Mouse (Mus musculus): Measurements from ENCODE around the gene Cdk10.

The Cdk10 gene

DNA sequence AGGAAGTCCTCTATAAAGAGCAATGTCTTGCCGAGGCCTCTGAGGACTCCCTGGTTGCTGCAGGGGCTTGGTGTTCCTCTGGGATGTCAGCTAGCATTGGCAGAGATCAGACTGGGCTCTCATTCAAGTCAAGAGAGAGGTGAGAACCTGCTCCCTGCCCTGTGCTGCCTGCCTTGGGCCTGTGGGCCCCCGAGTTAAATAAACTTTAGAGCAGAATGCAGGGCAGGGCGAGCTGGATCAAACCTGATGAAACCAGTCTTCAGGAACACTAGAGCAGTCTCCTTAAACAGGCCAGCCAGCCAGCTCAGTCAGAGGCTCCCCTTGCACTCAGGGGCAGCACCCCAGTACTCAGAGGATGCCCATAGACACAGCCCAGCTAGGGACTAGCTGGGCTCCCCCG is 47.3 kb downstream of the Cdk10 start:
- no peak for DNase-seq (ENCODE audit: low spot score)

DNA sequence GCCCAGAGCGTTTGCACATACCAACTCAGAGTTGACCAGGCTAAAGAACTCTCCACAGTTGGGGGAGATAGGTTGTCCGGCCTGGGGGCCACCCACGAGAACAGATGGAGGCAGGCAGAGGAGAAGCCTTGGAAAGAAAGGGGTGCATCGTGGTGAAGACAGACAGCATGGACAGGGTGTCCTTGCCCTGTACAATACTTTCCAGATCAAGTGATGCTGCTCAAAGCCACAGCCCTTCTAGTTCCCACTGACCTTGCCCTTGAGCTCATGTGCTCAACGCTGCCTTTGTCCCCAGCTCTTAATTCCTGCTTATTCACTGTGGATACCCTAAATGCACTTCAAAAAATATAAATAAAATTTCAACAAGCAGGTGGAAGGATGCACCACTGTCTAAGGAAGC is 49.8 kb downstream of the Cdk10 start:
- DNase-seq (ENCODE audit: low spot score), result no peak

DNA sequence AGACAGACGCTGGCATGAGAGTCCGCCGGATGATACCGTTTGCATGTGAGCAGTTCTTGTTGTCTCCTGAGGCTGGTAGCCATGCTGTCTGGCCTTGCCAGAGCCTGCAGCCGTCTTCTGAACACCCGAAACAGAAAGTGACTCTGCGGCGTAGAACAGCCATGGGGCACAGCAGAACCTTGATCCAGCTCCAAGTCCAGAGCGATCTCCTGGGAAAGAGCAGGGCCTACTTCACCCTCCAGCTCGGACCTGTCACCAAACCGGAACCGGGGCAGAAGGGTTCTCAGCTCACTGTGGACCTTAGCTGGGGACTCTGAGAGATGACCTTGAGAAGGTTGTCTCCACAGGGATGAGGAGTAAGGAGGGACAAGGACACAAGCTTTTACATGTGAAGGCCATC is 50.5 kb downstream of the Cdk10 start:
- no peak for DNase-seq (ENCODE audit: low spot score)

DNA sequence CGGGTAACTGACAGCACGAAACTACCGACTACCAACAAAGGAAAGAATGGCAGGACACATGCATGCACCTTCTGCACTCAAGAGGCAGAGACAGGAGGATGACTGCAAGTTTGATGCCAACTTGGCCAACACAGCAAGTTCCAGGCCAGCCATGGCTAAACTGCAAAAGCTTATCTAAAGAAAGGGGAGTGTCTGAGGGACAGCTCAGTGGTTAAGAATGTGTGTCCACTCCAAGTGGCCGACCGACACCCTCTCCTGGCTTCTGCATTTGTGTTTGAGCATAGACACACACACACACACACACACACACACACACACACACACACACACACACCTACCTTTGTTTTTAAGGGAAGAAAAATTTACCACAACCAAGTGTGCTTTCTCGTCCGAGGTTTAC is 53.8 kb downstream of the Cdk10 start:
- DNase-seq (ENCODE audit: low spot score), result no peak

DNA sequence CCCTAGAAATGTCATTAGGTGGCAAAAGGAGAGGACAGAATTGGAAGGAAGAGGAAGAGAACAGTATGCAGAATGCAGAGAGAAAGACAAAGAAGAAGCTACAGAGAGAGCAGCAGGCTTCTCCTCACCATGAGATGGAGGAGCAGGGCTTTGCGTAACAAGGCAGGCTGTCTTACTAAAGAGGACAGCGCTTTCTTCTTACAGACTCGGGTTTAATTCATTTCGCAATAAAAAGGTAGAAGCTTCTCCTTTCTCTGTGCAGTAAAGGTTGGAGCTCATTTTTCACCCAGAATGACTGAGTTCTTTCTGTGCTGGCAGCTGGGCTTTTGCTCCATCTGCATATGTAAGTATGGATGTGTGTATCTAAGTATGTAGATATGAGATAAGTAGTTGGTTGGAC is 55.2 kb downstream of the Cdk10 start:
- no peak for DNase-seq (ENCODE audit: low spot score)

DNA sequence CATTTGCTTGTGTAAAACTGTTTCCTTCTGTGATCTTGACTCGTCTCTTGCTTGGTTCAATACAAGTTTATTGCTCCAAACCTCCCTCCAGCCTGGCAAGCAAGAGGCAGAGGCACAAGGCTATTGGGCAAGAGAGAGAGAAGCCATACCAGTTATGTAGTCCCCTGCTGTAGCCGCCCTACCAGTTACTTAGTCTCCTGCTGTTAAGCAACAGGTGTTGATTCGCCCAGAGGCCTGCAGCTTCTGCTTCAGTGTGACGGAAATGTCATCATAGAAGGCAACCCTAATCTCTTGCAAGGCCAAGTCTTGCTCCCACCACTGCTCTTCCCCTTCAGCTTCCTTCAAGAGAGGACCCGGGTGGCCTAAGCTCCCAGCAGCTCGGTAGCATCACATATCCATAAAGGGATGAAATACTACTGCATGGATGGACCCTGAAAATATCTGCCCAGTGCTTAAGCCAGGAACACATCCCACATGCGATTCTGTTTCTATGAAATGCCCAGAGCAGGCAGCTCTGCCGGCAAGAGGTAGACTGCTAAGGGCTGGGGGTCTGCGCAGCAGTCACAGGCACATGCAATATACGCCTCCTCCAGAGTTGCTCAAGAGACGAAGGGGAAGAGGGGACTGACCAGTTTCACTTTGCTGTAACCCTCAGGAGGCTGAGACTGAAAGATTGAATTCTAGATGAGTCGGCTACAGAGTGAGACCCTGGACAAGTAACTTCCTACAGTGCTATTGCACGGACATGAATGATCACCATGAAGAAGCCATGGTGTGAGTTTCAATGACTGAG is 55.9 kb downstream of the Cdk10 start:
- no peak for DNase-seq (ENCODE audit: low spot score)
